Mouse (Mus musculus): Measurements from ENCODE around the gene Rcan1. TPM values are rescaled to one million over a fixed set of nuclear protein-coding genes. Genes with fewer than 3 reads are reported as not detected.

Gene Rcan1
- polyA plus RNA-seq, 1 experiment from 2014 or later: 34.3 TPM

- no peak overlapping the region for H3K27ac ChIP-seq
- peaks cover 17% of the 10 kb centered on the region for H3K4me1 ChIP-seq
- peaks cover 51% of the 10 kb centered on the region for H3K27me3 ChIP-seq
- H3K4me2 ChIP-seq: peak overlapping the region; percentile 73
- WGBS: 6% methylated on average over 26 of the region's 26 CpGs
- H3K9me3 ChIP-seq (replicated peaks): no peaks in the 10 kb centered on the region
- no peaks in the 10 kb centered on the region for H3K36me3 ChIP-seq (ENCODE audit: poor library complexity, severe bottlenecking)
- no peak for ATAC-seq
- peak overlapping the region; percentile 54 for H3K9ac ChIP-seq
- H3K4me3 ChIP-seq: peak overlapping the region; percentile 46
Measured at GRCm38 (mm10) chr16:92497851-92498588, 27.4 kb upstream of the Rcan1 start.

DNA sequence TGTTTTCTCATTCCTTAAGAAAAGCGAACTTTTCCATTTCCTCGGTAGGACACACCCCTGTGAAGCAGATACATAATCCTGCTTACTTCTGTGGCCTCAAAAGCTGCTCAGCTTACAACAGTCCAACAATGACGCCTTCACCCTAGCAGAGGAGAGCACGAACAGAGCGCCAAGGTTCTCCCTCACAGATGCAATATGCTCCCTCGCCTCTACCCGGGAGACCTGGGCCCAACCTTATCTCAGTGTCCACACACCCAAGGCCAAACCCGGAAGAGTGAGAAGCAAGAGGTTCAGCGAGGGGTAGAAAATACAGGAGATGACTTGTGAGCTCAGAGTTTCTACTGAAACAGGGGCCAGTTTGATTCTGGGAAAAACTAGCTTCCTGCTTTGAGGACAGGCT lies 18.7 kb upstream of the Rcan1 start:
- H3K27me3 ChIP-seq: no peaks in the 10 kb centered on the region
- 81% methylated on average over 9 of the region's 9 CpGs for WGBS
- H3K36me3 ChIP-seq (ENCODE audit: poor library complexity, severe bottlenecking): no peaks in the 10 kb centered on the region
- no peak overlapping the region for H3K4me3 ChIP-seq
- H3K9me3 ChIP-seq (replicated peaks): no peaks in the 10 kb centered on the region
- H3K27ac ChIP-seq: no peak overlapping the region
- no peak for ATAC-seq
- no peak overlapping the region for H3K9ac ChIP-seq
- no peak overlapping the region for H3K4me2 ChIP-seq
- H3K4me1 ChIP-seq: no peaks in the 10 kb centered on the region

DNA sequence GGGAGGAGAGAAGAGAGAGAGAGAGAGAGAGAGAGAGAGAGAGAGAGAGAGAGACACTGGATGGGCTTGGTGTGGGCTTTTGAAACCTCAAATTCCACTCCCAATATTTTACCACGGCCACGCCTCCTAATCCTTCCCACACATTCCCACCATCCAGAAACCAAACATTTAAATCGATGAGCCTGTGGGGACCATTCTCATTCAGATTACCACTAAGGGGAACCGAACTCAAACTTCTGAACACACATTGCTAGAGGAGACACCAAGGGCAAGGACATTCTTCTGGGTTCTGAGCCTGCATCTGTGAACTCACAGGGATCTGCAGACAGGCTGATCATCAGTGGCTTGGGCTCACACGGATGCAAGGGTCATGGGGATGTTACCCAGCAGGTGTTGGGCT lies 17.8 kb upstream of the Rcan1 start:
- H3K4me2 ChIP-seq: no peak overlapping the region
- H3K27ac ChIP-seq: no peak overlapping the region
- H3K4me1 ChIP-seq: no peaks in the 10 kb centered on the region
- H3K4me3 ChIP-seq: no peak overlapping the region
- no peaks in the 10 kb centered on the region for H3K9me3 ChIP-seq (replicated peaks)
- 89% methylated on average over 5 of the region's 5 CpGs for WGBS
- H3K9ac ChIP-seq: no peak overlapping the region
- H3K27me3 ChIP-seq: no peaks in the 10 kb centered on the region
- H3K36me3 ChIP-seq (ENCODE audit: poor library complexity, severe bottlenecking): no peaks in the 10 kb centered on the region
- no peak for ATAC-seq

- no peak for ATAC-seq
- Histone ChIP-seq H3K36me3 (ENCODE audit: poor library complexity, severe bottlenecking) (no peaks in the 10 kb centered on the region), H3K9ac (no peak overlapping the region), H3K4me2 (no peak overlapping the region), H3K4me3 (no peak overlapping the region), H3K9me3 (replicated peaks) (no peaks in the 10 kb centered on the region), H3K27me3 (no peaks in the 10 kb centered on the region), H3K4me1 (no peaks in the 10 kb centered on the region), H3K27ac (no peak overlapping the region)
- 58% methylated on average over 4 of the region's 4 CpGs for WGBS
Measured at GRCm38 (mm10) chr16:92487489-92487888, 16.8 kb upstream of the Rcan1 start.

DNA sequence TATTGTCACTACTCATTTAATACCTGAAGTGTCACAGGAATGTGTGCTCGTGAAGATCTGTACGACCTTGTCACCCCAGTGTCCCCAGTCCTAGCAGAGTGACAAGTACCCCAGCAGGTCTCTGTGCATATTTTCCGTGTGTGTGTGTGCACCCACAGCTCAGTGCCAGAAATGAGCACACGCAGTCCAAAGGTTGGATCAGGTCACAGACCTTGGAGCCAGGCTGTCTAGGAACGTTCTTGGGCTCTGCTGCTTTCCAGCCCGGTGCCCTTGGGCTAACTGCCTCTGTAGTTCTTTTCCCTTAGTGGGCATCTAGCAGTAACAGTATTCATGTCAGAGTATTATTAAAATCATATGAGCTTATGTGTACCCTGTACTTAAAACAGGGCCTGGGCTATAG lies 16.4 kb upstream of the Rcan1 start:
- no peak for ATAC-seq
- Histone ChIP-seq H3K36me3 (ENCODE audit: poor library complexity, severe bottlenecking) (no peaks in the 10 kb centered on the region), H3K27me3 (no peaks in the 10 kb centered on the region), H3K9ac (no peak overlapping the region), H3K27ac (no peak overlapping the region), H3K4me3 (no peak overlapping the region), H3K4me1 (no peaks in the 10 kb centered on the region), H3K9me3 (replicated peaks) (no peaks in the 10 kb centered on the region), H3K4me2 (no peak overlapping the region)
- 89% methylated on average over 6 of the region's 6 CpGs for WGBS

DNA sequence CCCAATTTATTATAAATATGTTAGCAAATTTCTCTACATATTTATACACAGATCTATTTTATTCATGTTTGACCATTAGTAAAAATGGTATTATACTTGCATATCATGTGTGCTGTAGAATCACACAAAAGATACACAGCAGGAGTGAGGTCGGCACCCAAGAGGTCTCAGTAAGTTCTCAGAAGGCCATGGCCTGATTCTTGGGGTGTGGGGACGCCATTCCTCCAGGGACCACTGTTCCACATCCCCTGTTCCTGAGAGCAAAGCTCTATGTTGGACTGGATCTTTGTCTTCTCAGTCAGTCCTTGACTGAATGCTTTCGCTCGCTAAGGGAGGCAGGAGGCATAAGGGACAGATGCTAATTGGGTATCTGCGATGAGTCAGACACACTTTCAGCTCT lies 14.8 kb upstream of the Rcan1 start, which contains the start of gene Clic6:
TSS of gene Clic6 (plus strand) at position 301 of the 400 bp plus-strand sequence.
- Histone ChIP-seq H3K4me1 (no peaks in the 10 kb centered on the region), H3K27ac (no peak within 1 kb of the TSS), H3K4me3 (no peak within 1 kb of the TSS), H3K27me3 (no peaks in the 10 kb centered on the region), H3K4me2 (no peak within 1 kb of the TSS), H3K36me3 (ENCODE audit: poor library complexity, severe bottlenecking) (no peaks in the 10 kb centered on the region), H3K9ac (no peak within 1 kb of the TSS), H3K9me3 (replicated peaks) (no peaks in the 10 kb centered on the region)
- ATAC-seq: no peak
- 84% methylated on average over 5 of the region's 5 CpGs for WGBS

DNA sequence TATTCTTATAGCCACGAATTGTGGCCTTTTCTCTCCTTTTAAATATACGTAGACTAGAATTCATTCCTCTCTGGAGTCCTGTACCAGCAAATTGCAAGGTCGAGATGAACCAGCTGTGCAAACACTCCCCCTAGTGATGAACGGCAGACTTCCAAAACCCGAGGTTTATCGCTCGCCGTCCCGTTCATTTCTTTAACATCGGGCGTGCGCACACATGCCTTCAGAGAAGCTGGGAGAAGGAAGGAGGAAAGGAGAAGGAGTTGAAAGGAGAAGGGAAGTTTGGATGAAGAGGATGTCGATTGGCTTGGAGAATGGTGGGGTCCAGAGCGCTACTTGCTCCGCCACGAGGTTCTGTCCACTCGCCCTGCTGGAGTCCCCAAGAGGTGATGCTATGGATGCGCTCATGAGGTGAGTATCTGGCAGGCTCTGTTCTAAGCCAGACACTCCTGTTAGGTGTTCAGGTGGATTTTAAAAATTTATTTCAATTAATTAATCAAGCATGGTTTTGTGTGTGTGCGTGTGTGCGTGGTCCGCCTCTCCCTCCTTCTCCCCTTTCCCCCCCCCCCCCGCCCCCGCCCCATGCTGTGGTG lies 8.0 kb upstream of the Rcan1 start:
- no peak overlapping the region for H3K27ac ChIP-seq
- peak overlapping the region; percentile 58 for H3K4me2 ChIP-seq
- WGBS: 9% methylated on average over 22 of the region's 23 CpGs
- no peak overlapping the region for H3K9ac ChIP-seq
- peak overlapping the region; percentile 30 for H3K4me3 ChIP-seq
- peak; percentile 55 for ATAC-seq
- peaks cover 16% of the 10 kb centered on the region for H3K27me3 ChIP-seq
- peaks cover 6% of the 10 kb centered on the region; the same call in 1 of the 2 replicates for H3K4me1 ChIP-seq
- H3K9me3 ChIP-seq (replicated peaks): no peaks in the 10 kb centered on the region
- no peaks in the 10 kb centered on the region for H3K36me3 ChIP-seq (ENCODE audit: poor library complexity, severe bottlenecking)

DNA sequence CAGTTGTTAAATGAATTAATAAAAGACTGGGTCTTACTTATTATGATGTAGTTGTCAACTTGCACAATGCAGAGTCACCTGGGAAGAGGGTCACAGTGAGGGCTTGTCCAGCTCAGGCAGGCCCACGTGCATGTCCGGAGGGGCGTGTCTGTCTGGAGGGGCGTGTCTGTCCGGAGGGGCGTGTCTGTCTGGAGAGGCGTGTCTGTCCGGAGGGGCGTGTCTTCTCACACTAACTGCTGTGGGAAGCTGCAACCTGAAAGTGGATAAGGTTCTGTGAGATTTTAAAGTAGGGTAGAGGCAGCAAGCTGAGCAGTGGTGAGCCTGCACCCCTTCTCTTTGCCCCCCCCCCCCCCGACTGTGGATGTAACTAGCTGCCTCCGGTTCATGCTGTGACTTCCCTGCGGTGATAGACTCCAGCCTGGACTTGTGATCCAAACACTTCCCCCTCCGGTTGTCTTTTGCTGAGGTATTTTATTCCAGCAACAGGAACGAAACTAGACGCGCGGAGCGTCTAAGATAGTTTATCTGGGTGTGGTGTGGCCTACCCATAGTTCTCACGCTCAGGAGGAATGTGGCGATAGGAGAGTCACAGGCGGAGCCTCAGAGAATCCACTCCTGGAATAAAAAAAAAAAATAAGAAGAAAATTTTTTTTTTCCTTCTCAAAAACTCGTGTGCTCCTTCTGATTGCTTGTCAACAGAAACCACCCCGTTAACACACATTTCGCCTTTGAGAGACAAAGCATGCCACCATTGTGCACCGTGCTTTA lies 4.6 kb upstream of the Rcan1 start:
- no peak overlapping the region for H3K27ac ChIP-seq
- no peak overlapping the region for H3K4me2 ChIP-seq
- H3K9ac ChIP-seq: no peak overlapping the region
- 63% methylated on average over 24 of the region's 25 CpGs for WGBS
- no peak overlapping the region for H3K4me3 ChIP-seq
- ATAC-seq: no peak
- H3K36me3 ChIP-seq (ENCODE audit: poor library complexity, severe bottlenecking): no peaks in the 10 kb centered on the region
- H3K27me3 ChIP-seq: peaks cover 16% of the 10 kb centered on the region
- H3K9me3 ChIP-seq (replicated peaks): no peaks in the 10 kb centered on the region
- H3K4me1 ChIP-seq: peaks cover 6% of the 10 kb centered on the region; the same call in 1 of the 2 replicates

GRCm38 (mm10) chr16:92472898-92473297 lies 2.2 kb upstream of the Rcan1 start:
- ATAC-seq: no peak
- WGBS: 82% methylated on average over 3 of the region's 3 CpGs
- Histone ChIP-seq H3K9ac (no peak overlapping the region), H3K4me3 (no peak overlapping the region), H3K9me3 (replicated peaks) (no peaks in the 10 kb centered on the region), H3K27me3 (no peaks in the 10 kb centered on the region), H3K4me2 (no peak overlapping the region), H3K36me3 (ENCODE audit: poor library complexity, severe bottlenecking) (no peaks in the 10 kb centered on the region), H3K27ac (no peak overlapping the region), H3K4me1 (no peaks in the 10 kb centered on the region)

GRCm38 (mm10) chr16:92468459-92468858 lies 2.2 kb downstream of the Rcan1 start:
- Histone ChIP-seq H3K4me3 (no peak overlapping the region), H3K4me1 (peaks cover 19% of the 10 kb centered on the region), H3K27me3 (no peaks in the 10 kb centered on the region), H3K9ac (no peak overlapping the region), H3K9me3 (replicated peaks) (no peaks in the 10 kb centered on the region), H3K4me2 (no peak overlapping the region), H3K36me3 (ENCODE audit: poor library complexity, severe bottlenecking) (no peaks in the 10 kb centered on the region), H3K27ac (no peak overlapping the region)
- WGBS: 77% methylated on average over 14 of the region's 14 CpGs
- ATAC-seq: no peak

GRCm38 (mm10) chr16:92467041-92467440 lies 3.6 kb downstream of the Rcan1 start:
- no peak for ATAC-seq
- H3K9ac ChIP-seq: no peak overlapping the region
- H3K9me3 ChIP-seq (replicated peaks): no peaks in the 10 kb centered on the region
- H3K36me3 ChIP-seq (ENCODE audit: poor library complexity, severe bottlenecking): no peaks in the 10 kb centered on the region
- no peak overlapping the region for H3K4me2 ChIP-seq
- H3K27me3 ChIP-seq: no peaks in the 10 kb centered on the region
- H3K4me3 ChIP-seq: no peak overlapping the region
- H3K4me1 ChIP-seq: peaks cover 21% of the 10 kb centered on the region
- H3K27ac ChIP-seq: no peak overlapping the region
- WGBS: 74% methylated on average over 5 of the region's 5 CpGs
